Mouse (Mus musculus) liver, postnatal 0 days (tissue): ENCODE measurements around the gene Tiprl.

Source experiments
- CTCF ChIP-seq: sonication (generic); IDR thresholded peaks from 2 replicates; pipeline ENCODE4 v1.5.1; 2016; ENCODE audit warnings: antibody characterized with exemption, low read depth
- EP300 ChIP-seq: IDR thresholded peaks from 2 replicates; pipeline ENCODE4 v1.6.1; 2016; ENCODE audit warnings: antibody characterized with exemption, low read depth, mild to moderate bottlenecking

DNA sequence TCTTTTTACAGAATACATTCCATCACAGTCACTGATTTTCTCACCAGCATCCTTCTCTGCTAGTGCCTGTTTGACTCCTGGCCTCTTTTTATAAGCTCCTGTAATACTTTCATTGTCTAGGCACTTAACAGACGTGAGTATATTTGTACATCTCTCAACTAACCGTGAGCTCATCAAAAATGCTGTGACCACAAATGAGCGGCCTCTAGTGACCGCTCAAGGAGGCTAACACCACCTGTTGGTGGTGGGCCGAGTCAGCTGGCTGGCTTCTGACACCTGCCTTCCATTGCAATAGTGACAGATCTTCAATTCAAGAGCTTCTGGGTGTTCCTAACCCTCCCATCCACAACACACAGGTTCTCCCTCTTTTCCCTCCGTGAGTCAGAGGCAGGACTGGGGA lies 53.4 kb downstream of the Tiprl start:
- TF ChIP-seq CTCF (no peak), EP300 (no peak)
